Mouse (Mus musculus) cerebellum, adult 2 months (tissue): ENCODE results near the gene Wwox.

Experiments
- CTCF ChIP-seq: fragments of 200-500 bp; IDR thresholded peaks from 2 replicates; pipeline ENCODE4 v1.5.1; 2011; ENCODE audit warnings: low read depth, mild to moderate bottlenecking, control low read depth, low read length, moderate library complexity, borderline replicate concordance; ENCODE audit not compliant: insufficient read depth
- POLR2A ChIP-seq: fragments of 200-500 bp; IDR thresholded peaks from 2 replicates; pipeline ENCODE4 v1.6.1; 2011; ENCODE audit warnings: low read length, control low read depth, borderline replicate concordance; ENCODE audit not compliant: insufficient read depth

- TF ChIP-seq POLR2A (no peak), CTCF (no peak)
Observed at GRCm38 (mm10) chr8:115109309-115109708, 669.9 kb downstream of the Wwox start.
